Mouse (Mus musculus) pancreas, adult 10 weeks (tissue): ENCODE data around the gene Rab33b. TPM values are rescaled to one million over a fixed set of nuclear protein-coding genes. Genes with fewer than 3 reads are reported as not detected.

ENCODE experiments used
- polyA plus RNA-seq: library from polyadenylated mRNA; stranded (reverse); fragments of 350-450 nt; fragmentation: Illumina TruSeq; extraction: RNeasy Lipid Tissue Mini Kit (QIAGEN cat#74804); gene quantifications from one replicate; pipeline ENCODE4 v1.2.3, GENCODE M21; 2015; ENCODE audit warnings: low read depth, low replicate concordance; ENCODE audit not compliant: insufficient read depth

Rab33b gene
- 4.6 TPM for polyA plus RNA-seq

GRCm38 (mm10) chr3:51483741-51484359, at the start of gene Rab33b:
Gene Rab33b (plus strand): TSS chr3:51483920.

Other genes with a start within 250 kb of the Rab33b start
- 8.5 TPM for gene Elf2, start 143.3 kb upstream of the Rab33b start, polyA plus RNA-seq
- 0.70 TPM for gene Mgarp, start 87.2 kb upstream of the Rab33b start, polyA plus RNA-seq
- gene Ndufc1, start 74.9 kb upstream of the Rab33b start, polyA plus RNA-seq: 74.9 TPM
- gene Naa15, start 68.8 kb upstream of the Rab33b start, polyA plus RNA-seq: 6.2 TPM
- gene Setd7, start 77.0 kb downstream of the Rab33b start, polyA plus RNA-seq: 6.4 TPM
- gene Mgst2, start 176.4 kb downstream of the Rab33b start, polyA plus RNA-seq: 1.9 TPM